Mouse (Mus musculus) brain, embryonic 14.5 days (tissue): ENCODE results near the gene Ctnna2.

Experiments
- CTCF ChIP-seq: fragments of 200-500 bp; IDR thresholded peaks from 2 replicates; pipeline ENCODE4 v1.5.1; 2012; ENCODE audit warnings: inconsistent platforms, mild to moderate bottlenecking, moderate library complexity, borderline replicate concordance; ENCODE audit not compliant: insufficient read depth, insufficient read length; ENCODE audit errors: extremely low read depth
- POLR2A ChIP-seq: fragments of 200-500 bp; IDR thresholded peaks from 2 replicates; pipeline ENCODE4 v1.6.1; 2012; ENCODE audit warnings: mild to moderate bottlenecking, inconsistent platforms, borderline replicate concordance; ENCODE audit not compliant: poor library complexity, insufficient read depth, insufficient read length, severe bottlenecking; ENCODE audit errors: extremely low read depth

GRCm38 (mm10) chr6:77421564-77422139, 557.8 kb downstream of the Ctnna2 start:
- TF ChIP-seq POLR2A (no peak), CTCF (no peak)
